Mouse (Mus musculus): ENCODE results near the gene Rxylt1. TPM values are rescaled to one million over a fixed set of nuclear protein-coding genes. Genes with fewer than 3 reads are reported as not detected.

The Rxylt1 gene
- polyA plus RNA-seq, 1 experiment from 2014 or later, result 45.6 TPM

DNA sequence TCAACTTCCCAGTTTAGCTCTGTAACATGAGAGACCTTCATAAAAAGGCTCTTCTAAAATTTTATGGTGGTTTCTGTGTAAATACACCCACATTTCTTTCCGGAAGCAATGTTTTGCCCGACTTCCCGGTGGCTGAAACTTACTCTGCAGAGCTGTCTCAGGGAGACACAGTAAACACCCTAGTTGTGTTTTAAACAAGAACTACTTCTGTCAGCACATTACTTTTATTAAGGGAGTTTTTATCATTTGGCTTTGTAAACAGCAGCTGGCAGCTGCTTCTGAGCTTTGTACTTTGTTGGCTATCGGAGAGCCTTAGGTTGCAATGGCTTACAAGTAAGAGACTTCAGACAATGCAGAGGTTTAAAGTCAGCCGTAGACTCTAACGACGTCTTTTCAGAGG is 67.4 kb downstream of the Rxylt1 start:
- H3K4me2 ChIP-seq (ENCODE audit: low read depth, low read length), result no peak overlapping the region
- H3K9ac ChIP-seq (replicated peaks; ENCODE audit: low read depth, low read length), result no peak overlapping the region
- no peak overlapping the region for H3K4me3 ChIP-seq (ENCODE audit: low read depth, low read length)
- H3K4me1 ChIP-seq (ENCODE audit: control insufficient read depth, insufficient read depth, low read length), result no peaks in the 10 kb centered on the region
- no peak overlapping the region for H3K27ac ChIP-seq (ENCODE audit: low read depth, low read length)
- no peak for ATAC-seq (ENCODE audit: low read depth)
- 70% methylated on average over 7 of the region's 7 CpGs for WGBS
- no peaks in the 10 kb centered on the region; the same call in 1 of the 2 replicates for H3K9me3 ChIP-seq (ENCODE audit: control insufficient read depth, low read length)
- no peaks in the 10 kb centered on the region for H3K36me3 ChIP-seq (ENCODE audit: control insufficient read depth, insufficient read depth, low read length)
- no peaks in the 10 kb centered on the region for H3K27me3 ChIP-seq (ENCODE audit: control insufficient read depth, insufficient read depth, low read length)

Other genes starting within 250 kb of the Rxylt1 start
- 27.4 and 32.8 TPM in 2 replicates for gene Srgap1, start 50.1 kb downstream of the Rxylt1 start, polyA plus RNA-seq (2014; fragmentation: Nextera tagmentation; extraction: Ambion mirVana)